Mouse (Mus musculus) ES-E14 (cell line): ENCODE results near the gene Cep89. TPM values are rescaled to one million over a fixed set of nuclear protein-coding genes. Genes with fewer than 3 reads are reported as not detected.

Experiments
- DNase-seq: peaks from one replicate; pipeline ENCODE4 v3.0.0-alpha.2; 2013; ENCODE audit warnings: low read depth, low spot score
- H3K27ac ChIP-seq: 2 replicates; pipeline ENCODE4 v1.5.1; 2012; ENCODE audit warnings: low read depth, mild to moderate bottlenecking, low read length, moderate library complexity, mixed read lengths; ENCODE audit not compliant: poor library complexity, insufficient read depth, severe bottlenecking
- H3K36me3 ChIP-seq: 2 replicates; pipeline ENCODE4 v1.6.1; 2012; ENCODE audit warnings: mild to moderate bottlenecking, low read length, moderate library complexity, mixed read lengths; ENCODE audit not compliant: control insufficient read depth, poor library complexity, insufficient read depth, severe bottlenecking
- H3K4me1 ChIP-seq, 2 experiments: fragments of 150-350 bp in 1 of 2; sonication (generic) in 1 of 2; 2 replicates each; pipeline ENCODE4 v1.6.1; 2012; ENCODE audit warnings: low read length in 2 of 2, mild to moderate bottlenecking in 1 of 2, mixed read lengths in 1 of 2; ENCODE audit not compliant: control insufficient read depth in 2 of 2, insufficient read depth in 2 of 2, poor library complexity in 1 of 2
- H3K4me3 ChIP-seq, 2 experiments: fragments of 150-350 bp in 1 of 2; sonication (generic) in 1 of 2; 2 replicates each; pipeline ENCODE4 v1.5.1; 2012; ENCODE audit warnings: low read length in 2 of 2, low read depth in 1 of 2, mild to moderate bottlenecking in 1 of 2, mixed read lengths in 1 of 2; ENCODE audit not compliant: insufficient read depth in 1 of 2, poor library complexity in 1 of 2, severe bottlenecking in 1 of 2
- H3K9ac ChIP-seq: 2 replicates; pipeline ENCODE4 v1.6.1; 2012; ENCODE audit warnings: low read depth, mild to moderate bottlenecking, low read length, mixed read lengths; ENCODE audit not compliant: poor library complexity, insufficient read depth, severe bottlenecking
- H3K9me3 ChIP-seq: fragments of 150-350 bp; sonication (generic); 2 replicates; pipeline ENCODE4 v1.6.1; 2012; ENCODE audit warnings: low read depth, mild to moderate bottlenecking, low read length; ENCODE audit not compliant: control insufficient read depth, insufficient read depth
- CHD2 ChIP-seq: IDR thresholded peaks from 2 replicates; pipeline ENCODE4 v1.6.1; 2014; ENCODE audit warnings: mild to moderate bottlenecking, low read depth, low read length, inconsistent platforms
- HCFC1 ChIP-seq: IDR thresholded peaks from 2 replicates; pipeline ENCODE4 v1.6.1; 2012; ENCODE audit warnings: low read length, inconsistent platforms, borderline replicate concordance; ENCODE audit not compliant: insufficient read depth
- MAFK ChIP-seq: IDR thresholded peaks from 2 replicates; pipeline ENCODE4 v1.6.1; 2014; ENCODE audit warnings: mild to moderate bottlenecking, low read depth, low read length, inconsistent platforms; ENCODE audit not compliant: insufficient read depth
- ZC3H11A ChIP-seq: IDR thresholded peaks from 2 replicates; pipeline ENCODE4 v1.6.1; 2012; ENCODE audit warnings: low read depth, mild to moderate bottlenecking, inconsistent platforms, low read length, borderline replicate concordance
- ZNF384 ChIP-seq: IDR thresholded peaks from 2 replicates; pipeline ENCODE4 v1.6.1; 2012; ENCODE audit warnings: low read depth, low read length, inconsistent platforms
- in situ Hi-C, 2 experiments: fragments of 600-800 bp; cut with MboI; formaldehyde crosslinking; loops; one replicate each; pipeline ENCODE4 v1.15.1; 2025; ENCODE audit warnings: low sequenced_read_pairs in 2 of 2, inconsistent platforms in 1 of 2; ENCODE audit not compliant: unreplicated experiment in 2 of 2
- total RNA-seq: library from RNA; depleted of rRNA; stranded (reverse); fragments of 300-350 nt; gene quantifications from 2 replicates; pipeline ENCODE4 v1.2.3, GENCODE M21; 2012

Cep89 gene
- total RNA-seq, 1 experiment, result 15.3 TPM

DNA sequence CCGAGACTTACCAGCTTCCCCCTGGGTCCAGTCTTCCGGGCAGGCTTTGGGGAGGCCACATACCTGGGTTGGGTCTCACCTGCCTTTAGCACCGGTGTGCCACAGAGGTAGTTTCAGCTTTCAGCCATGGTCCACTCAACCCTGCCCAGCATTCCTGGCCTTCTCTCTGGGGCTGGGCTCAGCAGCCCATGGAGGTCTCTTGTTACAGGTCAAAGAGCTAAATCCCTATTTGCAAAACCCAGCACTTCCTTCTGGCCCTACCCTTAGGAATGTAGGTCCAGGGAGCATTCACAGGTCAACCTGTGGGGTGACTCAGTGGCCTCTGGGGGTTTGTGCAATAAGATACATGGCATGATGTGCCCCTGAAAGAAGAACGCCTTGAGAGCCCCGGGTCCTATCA lies 34.0 kb upstream of the Cep89 start:
- TF ChIP-seq ZC3H11A (no peak), CHD2 (no peak), HCFC1 (no peak), MAFK (no peak), ZNF384 (no peak)
- Histone ChIP-seq H3K4me3 (no peak overlapping the region), H3K9ac (no peak overlapping the region), H3K36me3 (peaks cover 5% of the 10 kb centered on the region; the same call in 1 of the 2 replicates), H3K4me1 (peaks cover 2 to 23% of the 10 kb centered on the region in 2 experiments; a peak in 3 of 4 replicates), H3K27ac (no peak overlapping the region), H3K9me3 (no peaks in the 10 kb centered on the region)
- no peak for DNase-seq
- in situ Hi-C loops, result no loop called here

DNA sequence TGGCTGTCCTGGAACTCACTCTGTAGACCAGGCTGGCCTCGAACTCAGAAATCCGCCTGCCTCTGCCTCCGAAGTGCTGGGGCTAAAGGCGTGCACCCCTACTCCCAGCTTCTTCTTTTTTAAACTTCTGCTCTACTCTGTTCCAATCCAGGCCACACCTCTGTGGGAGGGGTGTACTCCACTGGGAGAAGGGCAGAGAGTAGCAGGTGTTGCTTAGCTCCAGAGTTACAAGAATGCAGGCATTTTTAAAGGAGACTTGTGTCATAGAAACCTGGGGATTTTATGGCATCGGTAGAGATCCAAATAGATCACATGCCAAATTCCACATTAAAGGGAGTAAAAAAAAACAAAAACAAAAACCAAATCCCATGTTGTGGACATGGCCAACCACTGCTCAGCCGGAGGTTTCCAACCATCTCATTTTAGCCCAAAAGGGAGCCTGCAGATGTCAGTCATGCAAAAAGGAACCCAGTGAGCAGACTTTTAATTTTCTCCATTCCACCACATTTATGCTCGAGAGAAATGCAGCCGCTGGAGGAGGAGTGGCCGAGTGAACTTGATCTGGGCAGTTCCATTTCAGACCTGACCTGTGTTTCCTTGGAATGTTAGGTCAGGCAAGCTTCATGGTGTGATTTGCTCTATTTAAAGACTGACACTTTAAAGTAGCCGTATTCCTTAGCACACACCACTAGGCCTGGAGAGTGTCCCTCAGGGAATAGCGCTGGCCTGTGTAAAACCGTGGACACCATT lies 31.5 kb upstream of the Cep89 start:
- Histone ChIP-seq H3K4me1 (peaks cover 2 to 17% of the 10 kb centered on the region in 2 experiments; a peak in 3 of 4 replicates), H3K27ac (no peak overlapping the region), H3K9me3 (no peaks in the 10 kb centered on the region), H3K36me3 (peaks cover 2% of the 10 kb centered on the region; the same call in 1 of the 2 replicates), H3K9ac (no peak overlapping the region), H3K4me3 (no peak overlapping the region)
- in situ Hi-C loops, result no loop called here
- TF ChIP-seq ZC3H11A (no peak), CHD2 (no peak), MAFK (no peak), HCFC1 (no peak), ZNF384 (no peak)
- no peak for DNase-seq

DNA sequence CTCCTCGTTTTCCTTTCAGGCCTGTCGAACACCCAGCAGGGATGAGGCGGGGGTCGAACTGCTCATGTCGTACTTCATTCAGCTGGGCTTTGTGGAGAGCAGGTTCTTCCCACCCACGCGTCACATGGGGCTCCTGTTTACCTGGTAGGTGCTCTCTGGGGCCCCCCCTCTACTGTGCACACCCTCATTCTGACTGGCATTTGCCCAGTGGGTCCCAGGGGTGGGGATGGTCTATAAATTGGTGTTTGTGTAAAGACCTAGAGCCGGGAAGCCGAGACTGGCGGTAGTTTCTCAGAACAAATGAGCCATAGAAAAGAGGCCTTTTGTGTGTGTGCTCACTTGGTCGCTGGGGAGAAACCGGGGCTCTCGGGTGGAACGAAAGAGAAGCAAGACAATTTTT lies 25.7 kb upstream of the Cep89 start:
- Histone ChIP-seq H3K4me3 (no peak overlapping the region), H3K9me3 (no peaks in the 10 kb centered on the region), H3K36me3 (peaks cover 6% of the 10 kb centered on the region; the same call in 1 of the 2 replicates), H3K4me1 (peaks cover 5 to 12% of the 10 kb centered on the region in 2 experiments; a peak in 2 of 4 replicates), H3K9ac (no peak overlapping the region), H3K27ac (no peak overlapping the region)
- TF ChIP-seq ZNF384 (no peak), CHD2 (no peak), ZC3H11A (no peak), MAFK (no peak), HCFC1 (no peak)
- in situ Hi-C loops, result no loop called here
- DNase-seq, result no peak

DNA sequence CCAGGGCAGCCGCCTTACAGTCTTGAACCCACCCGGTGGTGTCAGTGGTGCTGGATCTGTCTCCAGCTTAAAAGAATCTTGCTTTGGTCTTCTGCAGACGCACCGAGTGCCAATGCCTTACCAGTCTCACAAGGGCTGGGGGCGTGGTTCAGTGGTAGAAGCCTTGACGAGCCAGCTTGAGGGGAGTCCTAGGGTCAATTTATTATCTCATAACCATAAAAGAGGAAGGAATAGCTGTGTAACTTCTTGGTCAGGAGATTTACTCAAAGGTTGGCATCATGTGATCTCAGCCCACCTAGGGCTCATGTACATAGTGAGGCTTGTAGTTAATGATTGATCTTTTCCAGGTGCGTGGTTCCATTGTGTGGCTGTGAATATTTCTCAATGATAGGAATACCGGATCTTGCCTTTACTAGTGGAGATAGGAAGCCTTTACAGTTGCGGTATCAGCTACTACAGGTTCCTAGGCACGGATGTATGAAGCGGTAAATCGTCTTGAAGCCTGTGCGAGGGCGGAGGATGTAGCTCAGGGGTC lies 24.3 kb upstream of the Cep89 start:
- no peaks in the 10 kb centered on the region for H3K9me3 ChIP-seq
- DNase-seq, result no peak
- no peak overlapping the region for H3K9ac ChIP-seq
- TF ChIP-seq ZC3H11A (no peak), MAFK (no peak), HCFC1 (no peak), ZNF384 (no peak), CHD2 (no peak)
- peaks cover 6% of the 10 kb centered on the region; the same call in 1 of the 2 replicates for H3K36me3 ChIP-seq
- no peak overlapping the region for H3K27ac ChIP-seq
- in situ Hi-C loops, result no loop called here
- H3K4me1 ChIP-seq, result peaks cover 5 to 12% of the 10 kb centered on the region in 2 experiments; a peak in 2 of 4 replicates
- no peak overlapping the region for H3K4me3 ChIP-seq
